Comparison of ENCODE assay signal across 8 mouse cellular contexts in genomic region chr8:79680083-79680482, GRCm38 (mm10). TPM values are rescaled to one million over a fixed set of nuclear protein-coding genes. Genes with fewer than 3 reads are reported as not detected.
DNase-seq lines count a peak whose midpoint lies in the region; ATAC-seq and TF ChIP-seq lines count a peak whose summit lies in the region.
"Not testable (repeated sequence)": the region's sequence is repeated elsewhere in the genome, so short reads cannot be mapped to it uniquely, and the experiment has no call there.

No protein-coding gene starts in this region.

- not testable (repeated sequence) for TF ChIP-seq EP300 in liver, embryonic 14.5 days (IDR thresholded peaks at IDR 0.05; ENCODE audit: low read depth)

- H3K9ac ChIP-seq in forebrain, postnatal 0 days; hindbrain, embryonic 11.5 days (ENCODE audit: low read depth, low read length); kidney, embryonic 15.5 days; midbrain, embryonic 11.5 days (ENCODE audit: low read length): not testable (repeated sequence)
- H3K9ac ChIP-seq in liver, embryonic 14.5 days (replicated peaks) = peak overlapping the region; percentile 63

- TF ChIP-seq POLR2A in cortical plate, adult 2 months (IDR thresholded peaks at IDR 0.05; ENCODE audit: extremely low read depth, insufficient read depth, low read length); small intestine, adult 2 months (IDR thresholded peaks at IDR 0.05; ENCODE audit: low read depth, low read length): not testable (repeated sequence)

- ATAC-seq in forebrain, postnatal 0 days; hindbrain, embryonic 11.5 days (ENCODE audit: low FRiP score); kidney, embryonic 15.5 days (replicated peaks; ENCODE audit: low FRiP score); liver, embryonic 14.5 days (ENCODE audit: insufficient read depth); midbrain, embryonic 11.5 days (ENCODE audit: low FRiP score): not testable (repeated sequence)

- not testable (repeated sequence) for TF ChIP-seq CTCF in E14TG2a.4 (conservative IDR thresholded peaks at IDR 0.05; ENCODE audit: low read length); cortical plate, adult 2 months (IDR thresholded peaks at IDR 0.05; ENCODE audit: extremely low read depth, insufficient read depth, low read length); forebrain, postnatal 0 days (IDR thresholded peaks at IDR 0.05; ENCODE audit: low read depth); liver, embryonic 14.5 days (IDR thresholded peaks at IDR 0.05; ENCODE audit: low read depth); small intestine, adult 2 months (IDR thresholded peaks at IDR 0.05; ENCODE audit: extremely low read depth, insufficient read length, insufficient replicate concordance, low read depth, low read length)

- peaks cover 10% of the 10 kb centered on the region; the same call in 1 of the 2 replicates for H3K4me1 ChIP-seq in E14TG2a.4 (replicated peaks; ENCODE audit: low read depth, low read length)
- H3K4me1 ChIP-seq in cortical plate, adult 2 months (ENCODE audit: control insufficient read depth, insufficient read depth, low read length); forebrain, postnatal 0 days (ENCODE audit: insufficient read depth); hindbrain, embryonic 11.5 days (replicated peaks; ENCODE audit: control insufficient read depth, insufficient read depth, low read length); liver, embryonic 14.5 days (replicated peaks; ENCODE audit: control insufficient read depth in 2 of 2, insufficient read depth in 2 of 2, low read length in 1 of 2); midbrain, embryonic 11.5 days (ENCODE audit: control insufficient read depth, insufficient read depth, low read length); small intestine, adult 2 months (ENCODE audit: control insufficient read depth, insufficient read depth, insufficient read length, low read length): not testable (repeated sequence)
- peaks cover 11% of the 10 kb centered on the region for H3K4me1 ChIP-seq in kidney, embryonic 15.5 days

- not testable (repeated sequence) for H3K27me3 ChIP-seq in E14TG2a.4 (ENCODE audit: insufficient read depth, low read length); forebrain, postnatal 0 days (ENCODE audit: insufficient read depth, low read length); hindbrain, embryonic 11.5 days (ENCODE audit: control insufficient read depth, insufficient read depth, low read length); kidney, embryonic 15.5 days; liver, embryonic 14.5 days (ENCODE audit: control insufficient read depth, insufficient read depth, low read length); midbrain, embryonic 11.5 days (ENCODE audit: control insufficient read depth, insufficient read depth, low read length); small intestine, adult 2 months (ENCODE audit: control insufficient read depth, insufficient read depth, low read length)

- H3K9me3 ChIP-seq in E14TG2a.4 (ENCODE audit: low read length); forebrain, postnatal 0 days (ENCODE audit: low read length); hindbrain, embryonic 11.5 days (ENCODE audit: control insufficient read depth, low read length); kidney, embryonic 15.5 days (replicated peaks); liver, embryonic 14.5 days (ENCODE audit: control insufficient read depth, low read length); midbrain, embryonic 11.5 days (ENCODE audit: control insufficient read depth, low read length): not testable (repeated sequence)

- H3K4me2 ChIP-seq in forebrain, postnatal 0 days (ENCODE audit: low read depth) = peak overlapping the region; percentile 47
- peak overlapping the region; percentile 48; the same call in 1 of the 2 replicates for H3K4me2 ChIP-seq in hindbrain, embryonic 11.5 days (replicated peaks; ENCODE audit: low read depth, low read length)
- H3K4me2 ChIP-seq in kidney, embryonic 15.5 days = peak overlapping the region; percentile 77
- H3K4me2 ChIP-seq in liver, embryonic 14.5 days (ENCODE audit: low read depth) = peak overlapping the region; percentile 79
- peak overlapping the region; percentile 45 for H3K4me2 ChIP-seq in midbrain, embryonic 11.5 days

- H3K4me3 ChIP-seq in E14TG2a.4 (replicated peaks; ENCODE audit: low read length) = peak overlapping the region; percentile 63
- peak overlapping the region; percentile 48; the same call in 1 of the 2 replicates for H3K4me3 ChIP-seq in cortical plate, adult 2 months (ENCODE audit: insufficient read depth, low read length)
- not testable (repeated sequence) for H3K4me3 ChIP-seq in forebrain, postnatal 0 days (ENCODE audit: low read depth, low read length); hindbrain, embryonic 11.5 days (ENCODE audit: low read depth, low read length); midbrain, embryonic 11.5 days (ENCODE audit: low read depth, low read length)
- H3K4me3 ChIP-seq in kidney, embryonic 15.5 days (replicated peaks) = peak overlapping the region; percentile 47
- H3K4me3 ChIP-seq in liver, embryonic 14.5 days (ENCODE audit: insufficient read depth in 1 of 2, low read depth in 2 of 2, low read length in 2 of 2) = peak overlapping the region; percentile 64 to 76
- H3K4me3 ChIP-seq in small intestine, adult 2 months (ENCODE audit: low read depth, low read length) = peak overlapping the region; percentile 84

- WGBS in forebrain, postnatal 0 days = 44% methylated on average over 10 of the region's 10 CpGs
- WGBS in hindbrain, embryonic 11.5 days = 52% methylated on average over 10 of the region's 10 CpGs
- WGBS in kidney, embryonic 15.5 days = 48% methylated on average over 10 of the region's 10 CpGs
- 23% methylated on average over 10 of the region's 10 CpGs for WGBS in liver, embryonic 14.5 days (ENCODE audit: insufficient replicate concordance)
- WGBS in midbrain, embryonic 11.5 days = 41% methylated on average over 10 of the region's 10 CpGs
- 24% methylated on average over 10 of the region's 10 CpGs for WGBS in small intestine, adult 2 months

- H3K27ac ChIP-seq in cortical plate, adult 2 months (ENCODE audit: insufficient read depth, low read length); forebrain, postnatal 0 days (ENCODE audit: low read depth, low read length); hindbrain, embryonic 11.5 days (ENCODE audit: low read depth, low read length); kidney, embryonic 15.5 days; liver, embryonic 14.5 days; midbrain, embryonic 11.5 days (ENCODE audit: low read depth, low read length); small intestine, adult 2 months (ENCODE audit: insufficient read depth, low read depth, low read length): not testable (repeated sequence)

- peaks cover 66% of the 10 kb centered on the region for H3K36me3 ChIP-seq in E14TG2a.4 (ENCODE audit: insufficient read depth, low read length)
- peaks cover 22% of the 10 kb centered on the region for H3K36me3 ChIP-seq in forebrain, postnatal 0 days (ENCODE audit: insufficient read depth)
- H3K36me3 ChIP-seq in hindbrain, embryonic 11.5 days (ENCODE audit: control insufficient read depth, insufficient read depth, low read length); midbrain, embryonic 11.5 days (ENCODE audit: control insufficient read depth, insufficient read depth, low read length): not testable (repeated sequence)
- peaks cover 52% of the 10 kb centered on the region for H3K36me3 ChIP-seq in kidney, embryonic 15.5 days
- H3K36me3 ChIP-seq in liver, embryonic 14.5 days (replicated peaks; ENCODE audit: control insufficient read depth, insufficient read depth, low read depth) = peaks cover 19% of the 10 kb centered on the region
- H3K36me3 ChIP-seq in small intestine, adult 2 months (ENCODE audit: control insufficient read depth, insufficient read depth, low read length) = peaks cover 16% of the 10 kb centered on the region

- not testable (repeated sequence) for DNase-seq in forebrain, postnatal 0 days; hindbrain, embryonic 11.5 days (ENCODE audit: low spot score); liver, embryonic 14.5 days (ENCODE audit: low read depth in 3 of 3, low spot score in 3 of 3); midbrain, embryonic 11.5 days (ENCODE audit: low spot score, missing footprints)

RNA-seq across cellular contexts. Expression of gene Abce1, which starts 31.5 kb away (rescaled TPM):
- polyA plus RNA-seq in cortical plate, adult 2 months (2012; rRNA removed) = 44.1 and 45.8 TPM in 2 replicates
- total RNA-seq in forebrain, postnatal 0 days (2014; rRNA removed) = 112 and 117 TPM in 2 replicates
- polyA plus RNA-seq in forebrain, postnatal 0 days (2015; fragmentation: Nextera tagmentation; extraction: Ambion mirVana) = 62.4 and 69.3 TPM in 2 replicates
- 129 and 146 TPM in 2 replicates for polyA plus RNA-seq in hindbrain, embryonic 11.5 days (2014; fragmentation: Nextera tagmentation; extraction: Ambion mirVana)
- polyA plus RNA-seq in kidney, embryonic 15.5 days (2015; fragmentation: Nextera tagmentation; extraction: Ambion mirVana) = 106 and 113 TPM in 2 replicates
- polyA plus RNA-seq in liver, embryonic 14.5 days (2012; rRNA removed) = 27.7 and 35.6 TPM in 2 replicates
- polyA plus RNA-seq in liver, embryonic 14.5 days (2014; fragmentation: Nextera tagmentation; extraction: Ambion mirVana) = 47.2 and 52.2 TPM in 2 replicates
- polyA plus RNA-seq in midbrain, embryonic 11.5 days (2014; fragmentation: Nextera tagmentation; extraction: Ambion mirVana) = 139 and 160 TPM in 2 replicates
- polyA plus RNA-seq in small intestine, adult 2 months (2012; rRNA removed) = 1.7 and 2.6 TPM in 2 replicates

RNA-seq across cellular contexts. Expression of gene Anapc10, which starts 31.5 kb away (rescaled TPM):
- 7.2 and 8.1 TPM in 2 replicates for polyA plus RNA-seq in cortical plate, adult 2 months (2012; rRNA removed)
- total RNA-seq in forebrain, postnatal 0 days (2014; rRNA removed) = 9.6 and 11.2 TPM in 2 replicates
- polyA plus RNA-seq in forebrain, postnatal 0 days (2015; fragmentation: Nextera tagmentation; extraction: Ambion mirVana) = 38.6 and 46.7 TPM in 2 replicates
- polyA plus RNA-seq in hindbrain, embryonic 11.5 days (2014; fragmentation: Nextera tagmentation; extraction: Ambion mirVana) = 38.5 and 39.2 TPM in 2 replicates
- polyA plus RNA-seq in kidney, embryonic 15.5 days (2015; fragmentation: Nextera tagmentation; extraction: Ambion mirVana) = 39.9 and 43.4 TPM in 2 replicates
- 1.4 and 3.7 TPM in 2 replicates for polyA plus RNA-seq in liver, embryonic 14.5 days (2012; rRNA removed)
- 16.7 and 19.7 TPM in 2 replicates for polyA plus RNA-seq in liver, embryonic 14.5 days (2014; fragmentation: Nextera tagmentation; extraction: Ambion mirVana)
- 43.7 and 46.6 TPM in 2 replicates for polyA plus RNA-seq in midbrain, embryonic 11.5 days (2014; fragmentation: Nextera tagmentation; extraction: Ambion mirVana)
- 0.08 and 0.15 TPM in 2 replicates for polyA plus RNA-seq in small intestine, adult 2 months (2012; rRNA removed)

RNA-seq across cellular contexts. Expression of gene Otud4, which starts 40.7 kb away (rescaled TPM):
- polyA plus RNA-seq in cortical plate, adult 2 months (2012; rRNA removed) = 25.5 and 27.4 TPM in 2 replicates
- total RNA-seq in forebrain, postnatal 0 days (2014; rRNA removed) = 30.4 and 37.6 TPM in 2 replicates
- polyA plus RNA-seq in forebrain, postnatal 0 days (2015; fragmentation: Nextera tagmentation; extraction: Ambion mirVana) = 4.5 and 6.3 TPM in 2 replicates
- 22.8 and 24.3 TPM in 2 replicates for polyA plus RNA-seq in hindbrain, embryonic 11.5 days (2014; fragmentation: Nextera tagmentation; extraction: Ambion mirVana)
- 15.7 and 16.0 TPM in 2 replicates for polyA plus RNA-seq in kidney, embryonic 15.5 days (2015; fragmentation: Nextera tagmentation; extraction: Ambion mirVana)
- polyA plus RNA-seq in liver, embryonic 14.5 days (2012; rRNA removed) = 8.7 and 10.3 TPM in 2 replicates
- polyA plus RNA-seq in liver, embryonic 14.5 days (2014; fragmentation: Nextera tagmentation; extraction: Ambion mirVana) = 8.6 and 10.9 TPM in 2 replicates
- 22.2 and 22.7 TPM in 2 replicates for polyA plus RNA-seq in midbrain, embryonic 11.5 days (2014; fragmentation: Nextera tagmentation; extraction: Ambion mirVana)
- polyA plus RNA-seq in small intestine, adult 2 months (2012; rRNA removed) = 11.2 and 18.0 TPM in 2 replicates
